Mouse (Mus musculus): ENCODE results near the gene Atf7ip2. TPM values are rescaled to one million over a fixed set of nuclear protein-coding genes. Genes with fewer than 3 reads are reported as not detected.

Gene Atf7ip2
- not detected in 2 replicates for polyA plus RNA-seq (2012; rRNA removed)

- H3K4me1 ChIP-seq (replicated peaks; ENCODE audit: control insufficient read depth, insufficient read depth, low read length) = no peaks in the 10 kb centered on the region
- peak; percentile 3 for DNase-seq
- H3K4me3 ChIP-seq (ENCODE audit: control insufficient read depth, insufficient read depth, low read length) = peak within 1 kb of the TSS; percentile 10; the same call in 1 of the 2 replicates
- H3K27ac ChIP-seq (ENCODE audit: control insufficient read depth, insufficient read depth, low read length) = no peak within 1 kb of the TSS
- peaks cover 15% of the 10 kb centered on the region for H3K27me3 ChIP-seq (ENCODE audit: control insufficient read depth, insufficient read depth, low read length)
- TF ChIP-seq CTCF (IDR thresholded peaks at IDR 0.05; ENCODE audit: borderline replicate concordance, control insufficient read depth, extremely low read depth, insufficient read depth, low read length, poor library complexity) (no peak), POLR2A (IDR thresholded peaks at IDR 0.05; ENCODE audit: control insufficient read depth, extremely low read depth, insufficient read depth, low read length, poor library complexity) (no peak)
- H3K36me3 ChIP-seq (ENCODE audit: control insufficient read depth, insufficient read depth, low read length) = no peaks in the 10 kb centered on the region
- WGBS = 4% methylated on average over 63 of the region's 63 CpGs
Observed at GRCm38 (mm10) chr16:10192679-10193506, at the start of gene Atf7ip2. Gene Atf7ip2, plus strand, starts transcription at chr16:10192712.

DNA sequence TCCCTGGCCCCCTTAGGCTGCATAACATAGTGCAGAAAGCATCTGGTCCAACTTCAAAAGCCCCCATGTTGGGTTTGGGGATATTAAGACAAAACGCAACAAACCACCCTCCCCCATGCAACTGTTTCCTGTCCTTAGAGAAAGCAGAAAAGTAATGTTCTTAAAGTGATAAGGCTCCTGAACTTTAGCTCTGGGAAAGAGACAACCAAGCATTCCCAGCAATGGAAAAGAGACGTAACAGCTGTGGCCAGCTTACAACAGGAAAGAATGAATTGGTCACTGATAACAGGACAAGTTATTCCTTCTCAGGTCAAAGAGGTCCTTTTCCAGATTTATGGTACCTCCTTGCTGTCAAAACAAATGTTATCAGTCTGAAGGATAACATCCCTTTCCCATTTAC lies 49.3 kb upstream of the Atf7ip2 start:
- 61% methylated on average over 2 of the region's 2 CpGs for WGBS
- Histone ChIP-seq H3K27ac (ENCODE audit: control insufficient read depth, insufficient read depth, low read length) (no peak overlapping the region), H3K4me3 (ENCODE audit: control insufficient read depth, insufficient read depth, low read length) (no peak overlapping the region), H3K27me3 (ENCODE audit: control insufficient read depth, insufficient read depth, low read length) (no peaks in the 10 kb centered on the region), H3K4me1 (replicated peaks; ENCODE audit: control insufficient read depth, insufficient read depth, low read length) (no peaks in the 10 kb centered on the region), H3K36me3 (ENCODE audit: control insufficient read depth, insufficient read depth, low read length) (no peaks in the 10 kb centered on the region)
- no peak for DNase-seq
- no peak for TF ChIP-seq POLR2A (IDR thresholded peaks at IDR 0.05; ENCODE audit: control insufficient read depth, extremely low read depth, insufficient read depth, low read length, poor library complexity)
- TF ChIP-seq CTCF (IDR thresholded peaks at IDR 0.05; ENCODE audit: borderline replicate concordance, control insufficient read depth, extremely low read depth, insufficient read depth, low read length, poor library complexity) = no peak

GRCm38 (mm10) chr16:10147401-10147800 lies 45.1 kb upstream of the Atf7ip2 start:
- Histone ChIP-seq H3K36me3 (ENCODE audit: control insufficient read depth, insufficient read depth, low read length) (no peaks in the 10 kb centered on the region), H3K27me3 (ENCODE audit: control insufficient read depth, insufficient read depth, low read length) (no peaks in the 10 kb centered on the region), H3K27ac (ENCODE audit: control insufficient read depth, insufficient read depth, low read length) (no peak overlapping the region), H3K4me3 (ENCODE audit: control insufficient read depth, insufficient read depth, low read length) (no peak overlapping the region), H3K4me1 (replicated peaks; ENCODE audit: control insufficient read depth, insufficient read depth, low read length) (no peaks in the 10 kb centered on the region)
- no peak for DNase-seq
- TF ChIP-seq POLR2A (IDR thresholded peaks at IDR 0.05; ENCODE audit: control insufficient read depth, extremely low read depth, insufficient read depth, low read length, poor library complexity) (no peak), CTCF (IDR thresholded peaks at IDR 0.05; ENCODE audit: borderline replicate concordance, control insufficient read depth, extremely low read depth, insufficient read depth, low read length, poor library complexity) (no peak)
- 92% methylated on average over 5 of the region's 5 CpGs for WGBS

GRCm38 (mm10) chr16:10169123-10169905 lies 23.2 kb upstream of the Atf7ip2 start:
- Histone ChIP-seq H3K4me1 (replicated peaks; ENCODE audit: control insufficient read depth, insufficient read depth, low read length) (no peaks in the 10 kb centered on the region), H3K27ac (ENCODE audit: control insufficient read depth, insufficient read depth, low read length) (no peak overlapping the region), H3K36me3 (ENCODE audit: control insufficient read depth, insufficient read depth, low read length) (no peaks in the 10 kb centered on the region), H3K4me3 (ENCODE audit: control insufficient read depth, insufficient read depth, low read length) (no peak overlapping the region), H3K27me3 (ENCODE audit: control insufficient read depth, insufficient read depth, low read length) (no peaks in the 10 kb centered on the region)
- DNase-seq = no peak
- 93% methylated on average over 8 of the region's 8 CpGs for WGBS
- no peak for TF ChIP-seq POLR2A (IDR thresholded peaks at IDR 0.05; ENCODE audit: control insufficient read depth, extremely low read depth, insufficient read depth, low read length, poor library complexity)
- no peak for TF ChIP-seq CTCF (IDR thresholded peaks at IDR 0.05; ENCODE audit: borderline replicate concordance, control insufficient read depth, extremely low read depth, insufficient read depth, low read length, poor library complexity)

DNA sequence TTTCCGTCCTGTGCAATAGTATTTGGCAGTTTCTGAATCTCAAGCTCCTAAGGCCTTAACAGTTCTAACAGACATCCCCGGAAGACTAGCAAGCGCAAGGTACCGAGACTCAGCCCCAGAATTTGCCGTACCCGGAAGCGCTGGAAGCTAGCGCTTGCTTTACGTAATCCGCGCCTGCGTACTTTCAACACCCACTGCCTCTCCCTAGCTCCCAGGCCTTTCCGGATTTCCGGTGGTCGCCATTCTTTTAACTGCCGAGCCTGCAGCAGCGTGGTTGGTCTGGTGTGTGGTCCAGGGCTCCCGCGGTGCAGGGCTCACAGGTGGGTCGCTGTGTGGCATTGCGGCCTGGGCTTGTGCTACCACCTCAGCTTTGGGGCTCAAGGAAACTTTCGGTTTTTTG lies 22.5 kb upstream of the Atf7ip2 start, which contains the start of gene Rpl39l:
Gene Rpl39l, plus strand, starts transcription at position 222 of the 400 bp plus-strand sequence.
- DNase-seq = no peak
- 89% methylated on average over 22 of the region's 22 CpGs for WGBS
- Histone ChIP-seq H3K4me3 (ENCODE audit: control insufficient read depth, insufficient read depth, low read length) (no peak within 1 kb of the TSS), H3K4me1 (replicated peaks; ENCODE audit: control insufficient read depth, insufficient read depth, low read length) (no peaks in the 10 kb centered on the region), H3K27me3 (ENCODE audit: control insufficient read depth, insufficient read depth, low read length) (no peaks in the 10 kb centered on the region), H3K36me3 (ENCODE audit: control insufficient read depth, insufficient read depth, low read length) (no peaks in the 10 kb centered on the region), H3K27ac (ENCODE audit: control insufficient read depth, insufficient read depth, low read length) (no peak within 1 kb of the TSS)
- TF ChIP-seq CTCF (IDR thresholded peaks at IDR 0.05; ENCODE audit: borderline replicate concordance, control insufficient read depth, extremely low read depth, insufficient read depth, low read length, poor library complexity) (no peak), POLR2A (IDR thresholded peaks at IDR 0.05; ENCODE audit: control insufficient read depth, extremely low read depth, insufficient read depth, low read length, poor library complexity) (no peak)

GRCm38 (mm10) chr16:10171276-10171675 lies 21.2 kb upstream of the Atf7ip2 start:
- Histone ChIP-seq H3K27me3 (ENCODE audit: control insufficient read depth, insufficient read depth, low read length) (no peaks in the 10 kb centered on the region), H3K4me3 (ENCODE audit: control insufficient read depth, insufficient read depth, low read length) (no peak overlapping the region), H3K27ac (ENCODE audit: control insufficient read depth, insufficient read depth, low read length) (no peak overlapping the region), H3K36me3 (ENCODE audit: control insufficient read depth, insufficient read depth, low read length) (no peaks in the 10 kb centered on the region), H3K4me1 (replicated peaks; ENCODE audit: control insufficient read depth, insufficient read depth, low read length) (no peaks in the 10 kb centered on the region)
- DNase-seq = no peak
- WGBS = 91% methylated on average over 4 of the region's 4 CpGs
- TF ChIP-seq POLR2A (IDR thresholded peaks at IDR 0.05; ENCODE audit: control insufficient read depth, extremely low read depth, insufficient read depth, low read length, poor library complexity) = no peak
- TF ChIP-seq CTCF (IDR thresholded peaks at IDR 0.05; ENCODE audit: borderline replicate concordance, control insufficient read depth, extremely low read depth, insufficient read depth, low read length, poor library complexity) = no peak

Measured in thymus, adult 2 months (tissue).